Comparison of ENCODE assay signal across 10 mouse cellular contexts in genomic region chr2:181623401-181623800, GRCm38 (mm10). TPM values are rescaled to one million over a fixed set of nuclear protein-coding genes. Genes with fewer than 3 reads are reported as not detected.
DNase-seq lines count a peak whose midpoint lies in the region; ATAC-seq and TF ChIP-seq lines count a peak whose summit lies in the region.
"Had no signal": no experiment of that assay in that cellular context is flagged by ENCODE, and none has a peak within 500 bp of the region (broad histone marks: within the 10 kb centered on the region; RNA-seq: fewer than 3 reads in every experiment).

No protein-coding gene starts in this region.

- H3K27ac ChIP-seq in heart, adult 2 months: no peak overlapping the region
- H3K27ac ChIP-seq in heart, embryonic 10.5 days: no peak overlapping the region
- no peak overlapping the region for H3K27ac ChIP-seq in midbrain, embryonic 14.5 days (replicated peaks; ENCODE audit: low read depth, low read length)
- no peak overlapping the region for H3K27ac ChIP-seq in midbrain, embryonic 15.5 days
- H3K27ac ChIP-seq: neural tube, embryonic 13.5 days had no signal

- intact Hi-C loops in heart, adult 2 months (cut with DNase I): loop anchor here (2.0 to 10.0 kb wide), 4 partner anchors 34 to 241 kb away; partner anchors contain the start of genes Gm29797 and Polr3k

- TF ChIP-seq POLR2A in heart, adult 2 months (IDR thresholded peaks at IDR 0.05; ENCODE audit: insufficient read depth, low read depth, low read length): no peak

- H3K9ac ChIP-seq in heart, adult 2 months (ENCODE audit: low read depth, low read length): no peak overlapping the region
- H3K9ac ChIP-seq in midbrain, embryonic 14.5 days (replicated peaks; ENCODE audit: low read length): no peak overlapping the region
- no peak overlapping the region for H3K9ac ChIP-seq in midbrain, embryonic 15.5 days
- H3K9ac ChIP-seq: neural tube, embryonic 13.5 days had no signal

- ATAC-seq in midbrain, embryonic 14.5 days (ENCODE audit: low FRiP score, low TSS enrichment): no peak
- no peak for ATAC-seq in midbrain, embryonic 15.5 days (replicated peaks)
- peak; percentile 54; the same call in 1 of the 2 replicates for ATAC-seq in common myeloid progenitor, adult 5-6 weeks (replicated peaks; ENCODE audit: low read depth, poor library complexity, severe bottlenecking)
- ATAC-seq in megakaryocyte-erythroid progenitor cell, adult 5-6 weeks (replicated peaks; ENCODE audit: low FRiP score, low TSS enrichment, poor library complexity, severe bottlenecking): 0 out of 2 replicates have a peak, but pooled peaks have one; percentile 50

- H3K9me3 ChIP-seq in heart, embryonic 10.5 days: no peaks in the 10 kb centered on the region
- no peaks in the 10 kb centered on the region for H3K9me3 ChIP-seq in midbrain, embryonic 14.5 days (ENCODE audit: control insufficient read depth, low read length)
- H3K9me3 ChIP-seq in midbrain, embryonic 15.5 days: no peaks in the 10 kb centered on the region
- H3K9me3 ChIP-seq: neural tube, embryonic 13.5 days had no signal

- no peak overlapping the region for H3K4me3 ChIP-seq in heart, adult 2 months
- no peak overlapping the region for H3K4me3 ChIP-seq in heart, embryonic 10.5 days
- no peak overlapping the region for H3K4me3 ChIP-seq in midbrain, embryonic 14.5 days (replicated peaks; ENCODE audit: low read depth, low read length)
- H3K4me3 ChIP-seq in midbrain, embryonic 15.5 days: no peak overlapping the region
- H3K4me3 ChIP-seq: neural tube, embryonic 13.5 days had no signal

- peak in 1 of 2 experiments; percentile 23 for DNase-seq in heart, adult 2 months
- DNase-seq in heart, embryonic 10.5 days (ENCODE audit: low spot score): no peak
- DNase-seq in midbrain, embryonic 14.5 days: peak; percentile 49
- DNase-seq in gastrocnemius, postnatal 10 days: no peak
- no peak for DNase-seq in cerebellum, adult 8-10 months

- no peaks in the 10 kb centered on the region for H3K27me3 ChIP-seq in heart, adult 2 months (ENCODE audit: control insufficient read depth, insufficient read depth, low read length)
- no peaks in the 10 kb centered on the region for H3K27me3 ChIP-seq in heart, embryonic 10.5 days (ENCODE audit: insufficient read depth, poor library complexity, severe bottlenecking)
- no peaks in the 10 kb centered on the region for H3K27me3 ChIP-seq in midbrain, embryonic 14.5 days (ENCODE audit: control insufficient read depth, insufficient read depth, low read length)
- H3K27me3 ChIP-seq in midbrain, embryonic 15.5 days (replicated peaks): no peaks in the 10 kb centered on the region
- H3K27me3 ChIP-seq: neural tube, embryonic 13.5 days had no signal

- no peak for TF ChIP-seq EP300 in heart, adult 2 months (IDR thresholded peaks at IDR 0.05; ENCODE audit: insufficient read depth, low read depth, low read length)

- H3K4me1 ChIP-seq in heart, adult 2 months (ENCODE audit: control insufficient read depth, insufficient read depth, low read length): no peaks in the 10 kb centered on the region
- no peaks in the 10 kb centered on the region for H3K4me1 ChIP-seq in heart, embryonic 10.5 days
- no peaks in the 10 kb centered on the region for H3K4me1 ChIP-seq in midbrain, embryonic 14.5 days (ENCODE audit: control insufficient read depth, insufficient read depth, low read length)
- H3K4me1 ChIP-seq in midbrain, embryonic 15.5 days: no peaks in the 10 kb centered on the region
- H3K4me1 ChIP-seq: neural tube, embryonic 13.5 days had no signal

- H3K4me2 ChIP-seq in midbrain, embryonic 14.5 days (ENCODE audit: low read length): no peak overlapping the region
- H3K4me2 ChIP-seq in midbrain, embryonic 15.5 days: no peak overlapping the region
- H3K4me2 ChIP-seq: neural tube, embryonic 13.5 days had no signal

- H3K36me3 ChIP-seq in heart, adult 2 months (ENCODE audit: control insufficient read depth, insufficient read depth, low read length): no peaks in the 10 kb centered on the region
- peaks cover 69% of the 10 kb centered on the region for H3K36me3 ChIP-seq in heart, embryonic 10.5 days
- peaks cover 64% of the 10 kb centered on the region for H3K36me3 ChIP-seq in midbrain, embryonic 14.5 days (ENCODE audit: control insufficient read depth, insufficient read depth, low read length)
- peaks cover 33% of the 10 kb centered on the region; the same call in 1 of the 2 replicates for H3K36me3 ChIP-seq in midbrain, embryonic 15.5 days (replicated peaks)

- TF ChIP-seq CTCF in heart, adult 2 months (IDR thresholded peaks at IDR 0.05): peak; percentile 78

- no peaks in the 10 kb centered on the region for H3K79me2 ChIP-seq in heart, adult 2 months (replicated peaks; ENCODE audit: control insufficient read depth, insufficient read depth, low read length)

RNA-seq across cellular contexts. Expression of gene Samd10, which starts 24.4 kb away (rescaled TPM):
- 1 to 10 TPM; 1.0 to 1.6 TPM for total RNA-seq in heart, adult 2 months (2021)
- polyA plus RNA-seq in heart, adult 2 months (2012; rRNA removed): 5.1 and 6.4 TPM in 2 replicates
- polyA plus RNA-seq in heart, embryonic 10.5 days (2016; fragmentation: Nextera tagmentation; extraction: Ambion mirVana): 15.0 and 16.6 TPM in 2 replicates
- 215 and 245 TPM in 2 replicates for polyA plus RNA-seq in midbrain, embryonic 14.5 days (2014; fragmentation: Nextera tagmentation; extraction: Ambion mirVana)
- polyA plus RNA-seq in midbrain, embryonic 15.5 days (2015; fragmentation: Nextera tagmentation; extraction: Ambion mirVana): 232 and 239 TPM in 2 replicates
- total RNA-seq in common myeloid progenitor, adult 5-6 weeks (2017): 0.87 and 1.8 TPM in 2 replicates
- 1.6 and 3.5 TPM in 2 replicates for total RNA-seq in megakaryocyte-erythroid progenitor cell, adult 5-6 weeks (2014; fragmentation: Nextera tagmentation)
- total RNA-seq in megakaryocyte-erythroid progenitor cell, adult 5-6 weeks (2017): 0.80 and 2.5 TPM in 2 replicates
- 1 to 10 TPM in 1 of 2 experiments, under 1 TPM in 1; 0.85 to 1.2 TPM for total RNA-seq in gastrocnemius, postnatal 10 days (2021)

RNA-seq across cellular contexts. Expression of gene Zfp512b, which starts 30.8 kb away (rescaled TPM):
- total RNA-seq in heart, adult 2 months (2021): 10 to 100 TPM; 13.2 to 16.9 TPM
- polyA plus RNA-seq in heart, adult 2 months (2012; rRNA removed): 20.6 and 25.9 TPM in 2 replicates
- 36.0 and 37.0 TPM in 2 replicates for polyA plus RNA-seq in heart, embryonic 10.5 days (2016; fragmentation: Nextera tagmentation; extraction: Ambion mirVana)
- polyA plus RNA-seq in midbrain, embryonic 14.5 days (2014; fragmentation: Nextera tagmentation; extraction: Ambion mirVana): 72.6 and 75.3 TPM in 2 replicates
- polyA plus RNA-seq in midbrain, embryonic 15.5 days (2015; fragmentation: Nextera tagmentation; extraction: Ambion mirVana): 97.1 and 111 TPM in 2 replicates
- 16.3 and 26.4 TPM in 2 replicates for total RNA-seq in common myeloid progenitor, adult 5-6 weeks (2017)
- total RNA-seq in megakaryocyte-erythroid progenitor cell, adult 5-6 weeks (2014; fragmentation: Nextera tagmentation): 43.1 and 46.6 TPM in 2 replicates
- total RNA-seq in megakaryocyte-erythroid progenitor cell, adult 5-6 weeks (2017): 7.1 and 21.9 TPM in 2 replicates
- 10 to 100 TPM; 28.4 to 32.4 TPM for total RNA-seq in gastrocnemius, postnatal 10 days (2021)

RNA-seq across cellular contexts. Expression of gene Prpf6, which starts 31.7 kb away (rescaled TPM):
- total RNA-seq in heart, adult 2 months (2021): 10 to 100 TPM; 35.3 to 38.6 TPM
- 13.8 and 19.1 TPM in 2 replicates for polyA plus RNA-seq in heart, adult 2 months (2012; rRNA removed)
- 56.1 and 62.9 TPM in 2 replicates for polyA plus RNA-seq in heart, embryonic 10.5 days (2016; fragmentation: Nextera tagmentation; extraction: Ambion mirVana)
- polyA plus RNA-seq in midbrain, embryonic 14.5 days (2014; fragmentation: Nextera tagmentation; extraction: Ambion mirVana): 59.9 and 65.8 TPM in 2 replicates
- 68.4 and 69.0 TPM in 2 replicates for polyA plus RNA-seq in midbrain, embryonic 15.5 days (2015; fragmentation: Nextera tagmentation; extraction: Ambion mirVana)
- 79.0 and 94.9 TPM in 2 replicates for total RNA-seq in common myeloid progenitor, adult 5-6 weeks (2017)
- 31.2 and 40.7 TPM in 2 replicates for total RNA-seq in megakaryocyte-erythroid progenitor cell, adult 5-6 weeks (2014; fragmentation: Nextera tagmentation)
- 95.2 and 125 TPM in 2 replicates for total RNA-seq in megakaryocyte-erythroid progenitor cell, adult 5-6 weeks (2017)
- 10 to 100 TPM; 26.7 to 33.4 TPM for total RNA-seq in gastrocnemius, postnatal 10 days (2021)

RNA-seq across cellular contexts. Expression of gene Gm29797, which starts 33.4 kb away (rescaled TPM):
- total RNA-seq in heart, adult 2 months (2021): not detected
- polyA plus RNA-seq in heart, adult 2 months (2012; rRNA removed): 0.21 TPM in 1 of 2 replicates, not detected in the other
- polyA plus RNA-seq in heart, embryonic 10.5 days (2016; fragmentation: Nextera tagmentation; extraction: Ambion mirVana): 0.24 TPM in 1 of 2 replicates, not detected in the other
- polyA plus RNA-seq in midbrain, embryonic 14.5 days (2014; fragmentation: Nextera tagmentation; extraction: Ambion mirVana): not detected in 2 replicates
- polyA plus RNA-seq in midbrain, embryonic 15.5 days (2015; fragmentation: Nextera tagmentation; extraction: Ambion mirVana): not detected in 2 replicates
- not detected in 2 replicates for total RNA-seq in common myeloid progenitor, adult 5-6 weeks (2017)
- not detected in 2 replicates for total RNA-seq in megakaryocyte-erythroid progenitor cell, adult 5-6 weeks (2014; fragmentation: Nextera tagmentation)
- total RNA-seq in megakaryocyte-erythroid progenitor cell, adult 5-6 weeks (2017): not detected in 2 replicates
- total RNA-seq in gastrocnemius, postnatal 10 days (2021): not detected
- total RNA-seq: left cerebral cortex, postnatal 25 days had no signal
- polyA plus RNA-seq: neural tube, embryonic 13.5 days had no signal

RNA-seq across cellular contexts. Expression of gene Uckl1, which starts 38.7 kb away (rescaled TPM):
- total RNA-seq in heart, adult 2 months (2021): 10 to 100 TPM; 31.3 to 32.5 TPM
- 115 and 156 TPM in 2 replicates for polyA plus RNA-seq in heart, adult 2 months (2012; rRNA removed)
- 67.3 and 83.6 TPM in 2 replicates for polyA plus RNA-seq in heart, embryonic 10.5 days (2016; fragmentation: Nextera tagmentation; extraction: Ambion mirVana)
- polyA plus RNA-seq in midbrain, embryonic 14.5 days (2014; fragmentation: Nextera tagmentation; extraction: Ambion mirVana): 61.0 and 65.6 TPM in 2 replicates
- polyA plus RNA-seq in midbrain, embryonic 15.5 days (2015; fragmentation: Nextera tagmentation; extraction: Ambion mirVana): 77.2 and 81.8 TPM in 2 replicates
- total RNA-seq in common myeloid progenitor, adult 5-6 weeks (2017): 50.7 and 75.4 TPM in 2 replicates
- 102 and 114 TPM in 2 replicates for total RNA-seq in megakaryocyte-erythroid progenitor cell, adult 5-6 weeks (2014; fragmentation: Nextera tagmentation)
- total RNA-seq in megakaryocyte-erythroid progenitor cell, adult 5-6 weeks (2017): 42.3 and 65.4 TPM in 2 replicates
- 10 to 100 TPM; 36.5 to 43.5 TPM for total RNA-seq in gastrocnemius, postnatal 10 days (2021)

Comparison
In these comparisons a context has a peak if more than half of its experiments do, and no peak if none do; other contexts are left out.
1. ATAC-seq: peak in common myeloid progenitor, adult 5-6 weeks (single experiment) and megakaryocyte-erythroid progenitor cell, adult 5-6 weeks (single experiment); none in midbrain, embryonic 14.5 days (single experiment) and midbrain, embryonic 15.5 days (single experiment).